Mouse (Mus musculus): Measurements from ENCODE around the gene Irf8. TPM values are rescaled to one million over a fixed set of nuclear protein-coding genes. Genes with fewer than 3 reads are reported as not detected.

Irf8 gene
- 1 to 10 TPM; 6.7 to 9.9 TPM for total RNA-seq (2021)
- long read RNA-seq, experiment 1, partial matches to known transcripts: 2 of 8 reads
- long read RNA-seq, experiment 1, other reads (novel, unspliced or antisense): 3 of 8 reads
- long read RNA-seq, experiment 2, transcript Irf8-201 (9 exons, 2,847 nt): major isoform, 6 of 7 reads
- long read RNA-seq, experiment 2, partial matches to known transcripts: 1 of 7 reads
- long read RNA-seq, experiment 2, other reads (novel, unspliced or antisense): 0 of 7 reads

DNA sequence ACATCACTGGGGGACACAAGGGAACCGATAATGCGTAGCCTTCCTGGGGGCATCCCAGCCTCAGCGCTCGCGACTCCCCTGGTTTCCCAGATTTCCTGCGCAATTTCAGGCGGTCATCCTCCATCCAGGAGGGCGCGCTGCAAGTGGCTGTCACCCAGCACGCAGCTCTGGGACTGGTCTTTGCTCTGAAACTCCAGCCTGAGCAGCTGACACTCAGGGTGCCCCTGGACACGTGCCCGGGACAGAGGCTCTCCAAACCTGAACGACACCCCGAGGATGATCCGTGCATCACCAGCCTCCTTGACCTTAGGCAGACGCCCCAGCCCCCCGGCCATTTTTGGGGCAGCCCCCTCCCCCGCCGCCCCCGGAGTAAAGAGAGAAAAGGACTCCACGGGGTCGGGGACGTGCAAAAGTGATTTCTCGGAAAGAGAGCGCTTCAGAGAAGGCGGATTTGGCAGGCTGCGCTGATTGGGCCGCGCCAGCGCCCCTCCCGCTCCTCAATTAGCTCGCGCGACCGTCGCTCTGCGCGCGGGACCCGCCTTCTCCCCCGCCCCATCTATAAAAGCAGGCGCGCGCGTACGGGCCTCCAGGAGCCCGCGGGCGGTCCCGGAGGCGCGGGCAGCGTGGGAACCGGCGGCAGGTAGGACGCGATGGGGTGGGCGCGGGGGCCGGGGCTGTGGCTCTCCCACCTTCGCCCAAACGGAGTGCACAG lies at the start of gene Irf8:
Gene Irf8 (plus strand): TSS at position 589 of the 712 bp plus-strand sequence.
- intact Hi-C loops (cut with DNase I): loop anchor here (2.0 to 5.0 kb wide), 3 partner anchors 41 to 63 kb away; no protein-coding TSS in a partner anchor
- DNase-seq: peak; percentile 84 to 86

GRCm38 (mm10) chr8:120686576-120686975 lies 49.6 kb upstream of the Irf8 start:
- no peak for DNase-seq
- intact Hi-C loops (cut with DNase I): loop anchor here (5.0 to 10.0 kb wide), 2 partner anchors 41 to 408 kb away; no protein-coding TSS in a partner anchor

DNA sequence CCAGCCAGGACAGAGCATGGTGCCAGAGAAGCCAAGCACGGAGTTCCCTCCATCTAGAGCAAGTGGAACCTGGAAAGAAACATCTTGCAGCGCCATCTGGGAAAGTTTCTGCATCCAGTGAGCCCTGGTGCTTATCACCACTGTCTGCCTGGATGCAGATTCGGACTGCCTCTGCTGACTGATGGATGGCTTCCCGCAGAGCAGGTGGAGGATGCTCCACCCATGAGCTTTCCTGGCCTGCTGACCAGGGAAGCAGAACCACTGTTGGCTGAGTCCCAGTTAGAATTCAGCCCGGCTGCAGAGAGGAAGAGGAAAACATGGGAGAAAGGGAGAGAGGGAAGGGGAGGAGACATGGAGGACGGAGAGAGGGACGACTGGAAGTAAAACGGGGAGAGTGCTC lies 48.4 kb upstream of the Irf8 start:
- peak in 1 of 2 experiments; percentile 34 for DNase-seq

GRCm38 (mm10) chr8:120688511-120688910 lies 47.6 kb upstream of the Irf8 start:
- intact Hi-C loops (cut with DNase I): loop anchor here (5.0 to 10.0 kb wide), 2 partner anchors 39 to 406 kb away; no protein-coding TSS in a partner anchor
- DNase-seq: no peak

More for the DNA sequence above, 48.4 kb upstream of the Irf8 start:
- intact Hi-C loops (cut with DNase I): loop anchor here (5.0 to 10.0 kb wide), 2 partner anchors 40 to 407 kb away; no protein-coding TSS in a partner anchor

DNA sequence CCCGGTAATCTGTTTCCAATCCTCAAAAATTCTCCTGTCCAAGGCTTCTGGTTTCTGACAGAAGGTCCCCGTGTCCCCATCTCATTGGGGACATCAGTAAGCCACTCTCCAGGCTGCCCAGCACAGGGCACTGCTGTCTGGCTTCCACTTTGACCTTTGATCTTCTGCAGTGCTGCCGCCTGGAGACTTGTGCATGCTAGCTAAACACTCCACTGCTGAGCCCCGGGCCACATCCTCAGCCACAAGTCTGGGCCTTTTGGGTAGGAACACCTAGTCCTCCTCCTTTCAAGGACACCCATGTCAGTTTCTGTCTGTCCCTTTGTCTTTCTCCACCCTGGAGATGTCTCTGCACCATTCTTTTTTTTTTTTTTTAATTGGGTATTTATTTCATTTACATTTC lies 43.2 kb upstream of the Irf8 start:
- DNase-seq: no peak
- intact Hi-C loops (cut with DNase I): no loop called here

DNA sequence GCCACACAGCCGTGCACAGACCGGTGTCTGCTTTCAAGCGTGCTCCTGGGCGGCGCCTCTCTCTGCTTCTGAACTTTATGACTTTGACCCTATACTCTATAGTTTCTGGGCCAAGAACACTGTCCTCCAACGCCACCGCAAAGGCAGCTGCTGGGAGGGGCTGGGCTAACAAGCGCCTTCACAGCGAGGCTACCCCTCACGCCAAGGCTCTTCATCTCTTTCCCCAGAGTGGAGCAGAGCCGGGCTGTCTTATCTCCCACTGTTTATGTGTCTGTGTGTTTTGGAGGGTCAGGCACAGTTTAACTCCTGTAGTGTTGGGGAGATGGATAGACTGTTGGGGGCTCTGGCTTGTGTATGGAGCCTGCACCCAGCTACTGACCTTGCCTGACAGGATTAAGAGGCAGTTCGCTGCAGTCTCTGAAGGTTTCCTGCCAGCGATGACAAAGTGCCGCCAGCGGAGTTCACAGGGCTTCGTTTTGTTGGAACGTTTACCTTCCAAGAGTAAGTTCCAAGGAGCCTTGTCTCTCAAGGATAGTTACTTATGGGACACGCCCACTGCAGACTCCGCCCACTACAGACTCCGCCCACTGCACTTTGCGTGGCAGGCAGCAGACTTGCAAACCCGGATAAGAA lies 42.2 kb upstream of the Irf8 start:
- no peak for DNase-seq
- intact Hi-C loops (cut with DNase I): no loop called here

GRCm38 (mm10) chr8:120696401-120697153 lies 39.6 kb upstream of the Irf8 start:
- intact Hi-C loops (cut with DNase I): loop anchor here (5.0 kb wide), 1 partner anchor 36 kb away; no protein-coding TSS in a partner anchor

GRCm38 (mm10) chr8:120697154-120697978 lies 38.8 kb upstream of the Irf8 start:
- DNase-seq: no peak
- intact Hi-C loops (cut with DNase I): loop anchor here (5.0 kb wide), 1 partner anchor 35 kb away; no protein-coding TSS in a partner anchor

More at GRCm38 (mm10) chr8:120696401-120697153, 39.6 kb upstream of the Irf8 start:
- DNase-seq: no peak

DNA sequence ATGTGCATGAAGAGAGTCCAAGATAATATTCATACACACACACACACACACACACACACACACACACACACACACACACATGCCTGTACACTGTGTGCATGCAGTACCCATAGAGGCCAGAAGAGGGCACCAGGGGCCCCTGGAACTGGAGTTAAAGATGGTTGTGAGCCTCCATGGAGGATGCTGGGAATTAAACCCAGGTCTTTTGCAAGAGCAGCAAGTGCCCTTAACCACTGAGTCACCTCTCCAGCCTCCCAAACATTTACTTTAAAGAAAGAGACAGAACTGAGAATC lies 38.2 kb upstream of the Irf8 start:
- no peak for DNase-seq
- intact Hi-C loops (cut with DNase I): loop anchor here (5.0 kb wide), 1 partner anchor 34 kb away; no protein-coding TSS in a partner anchor

GRCm38 (mm10) chr8:120698426-120698825 lies 37.7 kb upstream of the Irf8 start:
- DNase-seq: no peak
- intact Hi-C loops (cut with DNase I): loop anchor here (5.0 kb wide), 1 partner anchor 34 kb away; no protein-coding TSS in a partner anchor

GRCm38 (mm10) chr8:120699079-120699478 lies 37.1 kb upstream of the Irf8 start:
- DNase-seq: no peak
- intact Hi-C loops (cut with DNase I): loop anchor here (5.0 kb wide), 1 partner anchor 33 kb away; no protein-coding TSS in a partner anchor

DNA sequence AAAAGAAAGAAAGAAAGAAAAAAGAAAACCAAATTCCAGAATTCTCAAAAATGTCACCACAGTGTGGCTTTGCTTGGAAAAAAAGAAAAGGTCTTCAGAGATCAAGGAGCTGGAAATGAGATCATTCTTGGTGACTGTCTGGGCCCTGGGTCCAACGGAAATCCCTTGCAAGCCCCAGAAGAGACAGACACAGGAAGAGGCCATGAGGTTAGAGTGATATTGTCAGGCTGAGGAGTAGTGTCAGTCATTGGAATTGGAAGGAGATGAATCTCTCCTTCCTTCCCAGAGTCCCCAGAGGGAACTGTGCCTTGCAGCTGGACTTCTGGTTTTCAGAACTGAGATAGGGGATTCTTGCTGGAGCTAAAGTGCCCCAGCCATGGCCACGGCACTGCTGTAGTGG lies 36.6 kb upstream of the Irf8 start:
- intact Hi-C loops (cut with DNase I): loop anchor here (5.0 kb wide), 1 partner anchor 33 kb away; no protein-coding TSS in a partner anchor
- no peak for DNase-seq

DNA sequence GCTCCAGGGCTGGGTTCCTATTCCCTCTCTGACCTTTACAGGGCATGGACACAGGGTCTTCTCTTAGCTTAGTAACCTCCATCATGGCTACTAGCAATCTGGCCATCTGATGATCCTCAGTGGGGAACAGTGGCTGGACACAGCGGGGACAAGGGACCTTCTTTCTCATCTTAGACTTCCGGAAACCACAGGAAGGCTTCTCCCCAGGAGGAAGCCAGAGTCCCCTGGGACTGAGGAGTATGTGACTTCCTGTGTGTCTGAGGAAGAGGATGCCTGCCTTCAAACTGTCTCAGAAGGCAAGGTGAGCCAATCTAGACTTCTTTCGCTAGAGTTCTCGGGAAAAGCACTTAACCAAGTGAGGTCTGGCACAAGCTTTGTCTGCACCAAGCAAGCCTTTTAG lies 36.1 kb upstream of the Irf8 start:
- no peak for DNase-seq
- intact Hi-C loops (cut with DNase I): no loop called here

DNA sequence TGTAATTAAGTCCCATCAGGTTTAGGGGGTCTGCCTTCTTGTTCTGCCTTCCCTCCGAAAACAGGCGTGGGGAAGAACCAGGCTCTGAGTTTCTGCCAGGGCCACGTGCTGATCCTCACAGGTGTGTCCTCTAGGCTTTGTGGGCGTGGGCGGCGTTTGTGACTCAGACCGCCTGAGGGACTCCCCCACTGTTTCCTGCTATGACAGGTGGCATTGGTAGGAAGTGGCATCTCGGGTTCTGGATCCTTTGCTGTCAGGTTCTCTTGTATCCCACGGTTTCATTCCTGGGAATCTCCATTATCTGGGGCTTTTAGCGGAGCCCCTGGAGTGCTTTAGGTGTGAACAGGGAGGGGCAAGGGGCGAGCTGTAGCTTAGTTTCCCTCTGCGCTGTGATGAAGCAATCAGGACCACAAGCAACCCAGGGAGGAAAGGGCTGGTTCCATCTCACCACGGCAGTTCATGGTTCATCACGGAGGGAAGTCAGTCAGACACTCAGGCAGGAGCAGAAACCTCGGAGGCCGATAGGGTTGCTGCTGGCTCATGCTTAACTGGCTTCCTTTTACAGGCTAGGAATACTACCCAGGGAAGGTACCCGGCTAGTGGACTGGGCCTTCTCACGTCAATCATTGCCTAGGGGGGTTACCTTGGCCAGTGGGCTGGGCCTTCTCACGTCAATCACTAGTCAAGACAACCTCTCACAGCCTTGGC lies 34.2 kb upstream of the Irf8 start:
- DNase-seq: no peak
- intact Hi-C loops (cut with DNase I): no loop called here

DNA sequence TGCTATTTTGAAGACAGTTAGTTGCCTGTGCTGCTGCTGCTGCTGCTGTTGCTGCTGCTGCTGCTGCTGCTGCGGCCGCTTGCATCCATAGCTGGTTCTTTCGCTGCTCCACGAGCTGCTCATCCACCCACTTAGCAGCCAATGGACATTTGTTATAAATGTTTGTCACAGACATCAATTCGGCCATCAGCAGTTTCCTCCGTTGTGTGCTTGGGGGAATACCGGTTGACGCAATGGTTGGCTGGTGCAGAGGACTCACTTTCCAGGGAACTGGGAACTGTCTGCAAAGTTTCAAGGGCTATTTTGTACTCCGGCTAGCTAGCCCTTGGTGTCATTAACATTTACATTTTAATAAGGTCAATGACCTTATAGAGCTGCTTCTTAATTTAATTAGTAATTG lies 32.0 kb upstream of the Irf8 start:
- intact Hi-C loops (cut with DNase I): no loop called here
- peak in 1 of 2 experiments; percentile 40 for DNase-seq

DNA sequence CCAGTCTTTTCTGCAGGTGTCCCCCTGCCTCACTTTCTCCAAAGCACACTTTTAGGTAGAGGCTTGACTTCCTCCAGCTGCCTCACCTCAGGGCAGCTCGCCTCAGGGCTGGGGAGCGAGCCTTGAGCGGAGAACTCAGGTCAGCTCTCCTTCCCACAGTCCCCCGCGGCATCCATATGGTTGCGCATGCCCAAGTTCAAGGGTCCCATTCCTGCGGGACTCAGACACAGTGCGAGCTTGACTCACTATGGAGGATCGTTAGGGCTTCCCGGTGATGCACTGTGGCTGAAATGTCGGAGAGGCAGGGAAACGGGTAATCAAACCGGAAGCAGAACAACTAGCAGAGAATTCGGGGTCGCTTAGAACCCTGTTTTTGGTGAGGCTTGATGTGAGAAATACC lies 31.0 kb upstream of the Irf8 start:
- DNase-seq: no peak
- intact Hi-C loops (cut with DNase I): no loop called here

GRCm38 (mm10) chr8:120706193-120706592 lies 30.0 kb upstream of the Irf8 start:
- intact Hi-C loops (cut with DNase I): no loop called here
- DNase-seq: no peak

DNA sequence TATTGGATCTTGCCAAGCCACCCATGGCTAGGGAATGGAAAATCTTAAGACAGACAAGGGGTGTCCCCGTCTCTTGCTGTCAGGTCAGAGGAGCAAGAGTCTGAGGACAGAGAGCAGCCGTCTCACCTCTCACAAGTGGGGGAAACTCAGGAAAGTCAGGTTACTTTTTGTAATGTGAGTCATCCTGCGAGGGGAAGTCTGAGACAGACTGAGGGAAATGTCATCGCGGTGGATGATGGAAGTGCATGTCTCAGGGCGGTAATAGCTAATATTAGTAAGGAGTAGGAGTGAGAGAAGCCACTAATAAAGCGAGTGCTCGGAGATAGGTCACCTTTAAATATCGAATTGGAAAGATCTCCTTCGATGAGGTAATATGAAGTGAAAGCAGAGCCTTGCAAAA lies 27.0 kb upstream of the Irf8 start:
- no peak for DNase-seq
- intact Hi-C loops (cut with DNase I): no loop called here

DNA sequence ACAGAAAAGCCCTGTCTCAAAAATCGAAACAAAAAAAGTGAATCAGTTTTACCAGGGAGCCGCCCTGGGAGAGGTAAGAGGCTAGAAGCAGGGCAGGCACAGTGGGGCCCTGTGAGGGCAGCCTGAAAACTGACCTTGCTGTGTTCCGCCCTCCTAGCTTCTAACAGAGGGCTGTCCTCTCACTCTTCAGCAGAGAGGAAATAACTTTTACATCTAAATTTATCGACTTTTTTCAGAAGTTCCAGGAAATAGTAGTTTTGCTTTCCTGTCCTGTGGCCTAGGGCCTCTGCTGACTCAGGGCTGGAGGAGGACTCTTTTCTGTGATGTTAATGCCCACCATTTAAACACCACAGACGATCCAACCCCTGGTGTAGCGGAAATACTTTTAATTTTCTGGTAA lies 21.0 kb upstream of the Irf8 start:
- no peak for DNase-seq
- intact Hi-C loops (cut with DNase I): no loop called here
